Mouse (Mus musculus): Measurements from ENCODE around the gene Tesc. TPM values are rescaled to one million over a fixed set of nuclear protein-coding genes. Genes with fewer than 3 reads are reported as not detected.

Tesc gene
- total and polyA plus RNA-seq, 2 experiments from 2014 or later: 17.6 to 20.7 TPM

DNA sequence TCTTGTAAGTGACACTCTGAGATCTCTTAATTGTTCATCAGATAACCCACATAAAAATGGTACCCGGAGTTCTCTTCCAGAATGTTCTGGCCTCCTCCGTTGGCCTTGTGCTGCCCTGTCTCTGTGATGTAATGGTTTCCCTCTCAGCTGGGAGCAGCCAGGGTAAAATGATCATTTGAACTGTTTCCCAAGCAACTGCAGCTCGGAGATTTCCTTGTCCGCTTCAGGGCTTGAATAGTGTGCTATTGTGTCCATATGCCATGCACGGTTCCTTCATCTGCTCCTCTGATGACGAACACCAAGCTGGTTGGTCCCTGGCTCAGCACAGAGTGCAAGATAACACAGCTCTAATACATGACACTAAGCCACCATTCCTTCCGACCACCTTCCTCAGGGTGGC, 15.7 kb upstream of the Tesc start:
- H3K4me1 ChIP-seq (ENCODE audit: control insufficient read depth, insufficient read depth): no peaks in the 10 kb centered on the region
- H3K9ac ChIP-seq (replicated peaks; ENCODE audit: low read depth, low read length): no peak overlapping the region
- ATAC-seq (ENCODE audit: insufficient read depth, low read depth) (no peak), DNase-seq (ENCODE audit: low spot score) (no peak)
- TF ChIP-seq EP300 (IDR thresholded peaks at IDR 0.05; ENCODE audit: low read depth) (no peak), CTCF (IDR thresholded peaks at IDR 0.05; ENCODE audit: low read depth) (no peak)
- WGBS: 73% methylated on average over 7 of the region's 7 CpGs
- H3K9me3 ChIP-seq (replicated peaks; ENCODE audit: control insufficient read depth, low read length): no peaks in the 10 kb centered on the region
- H3K4me3 ChIP-seq (ENCODE audit: low read depth, low read length): no peak overlapping the region
- no peaks in the 10 kb centered on the region for H3K27me3 ChIP-seq (ENCODE audit: control insufficient read depth, insufficient read depth, low read length)
- H3K36me3 ChIP-seq (replicated peaks; ENCODE audit: control insufficient read depth, insufficient read depth, low read length): peaks cover 25% of the 10 kb centered on the region
- no peak overlapping the region for H3K27ac ChIP-seq (ENCODE audit: low read depth)
- H3K4me2 ChIP-seq (ENCODE audit: low read depth, low read length): no peak overlapping the region

DNA sequence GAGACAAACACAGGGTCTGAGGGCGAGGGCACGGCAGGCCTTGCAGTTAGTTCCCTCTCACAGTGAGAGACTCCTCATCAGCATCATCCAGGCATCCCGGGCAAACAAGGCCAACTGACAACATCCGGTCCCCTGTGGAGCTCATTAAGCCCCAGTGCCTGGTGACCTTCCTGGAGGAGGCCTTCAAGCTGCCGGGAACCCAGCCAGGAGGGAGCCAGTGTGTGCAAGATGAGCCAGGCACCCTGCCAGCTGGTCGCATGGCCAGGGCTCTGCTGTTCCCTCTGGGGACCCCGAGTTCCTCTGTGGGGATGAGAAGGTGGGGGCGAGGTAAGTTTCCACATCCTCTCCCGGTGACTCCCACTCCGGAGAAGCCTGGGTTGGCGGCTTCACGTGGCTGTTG, 12.5 kb upstream of the Tesc start:
- H3K27ac ChIP-seq (ENCODE audit: low read depth): no peak overlapping the region
- no peaks in the 10 kb centered on the region for H3K9me3 ChIP-seq (replicated peaks; ENCODE audit: control insufficient read depth, low read length)
- H3K4me2 ChIP-seq (ENCODE audit: low read depth, low read length): no peak overlapping the region
- peak; percentile 50; the same call in 1 of the 2 replicates for ATAC-seq (ENCODE audit: insufficient read depth, low read depth)
- H3K27me3 ChIP-seq (ENCODE audit: control insufficient read depth, insufficient read depth, low read length): peaks cover 7% of the 10 kb centered on the region; the same call in 1 of the 2 replicates
- no peaks in the 10 kb centered on the region for H3K4me1 ChIP-seq (ENCODE audit: control insufficient read depth, insufficient read depth)
- DNase-seq (ENCODE audit: low spot score): peak; percentile 22
- 25% methylated on average over 12 of the region's 12 CpGs for WGBS
- H3K36me3 ChIP-seq (replicated peaks; ENCODE audit: control insufficient read depth, insufficient read depth, low read length): no peaks in the 10 kb centered on the region
- no peak overlapping the region for H3K4me3 ChIP-seq (ENCODE audit: low read depth, low read length)
- TF ChIP-seq EP300 (IDR thresholded peaks at IDR 0.05; ENCODE audit: low read depth) (no peak), CTCF (IDR thresholded peaks at IDR 0.05; ENCODE audit: low read depth) (no peak)
- H3K9ac ChIP-seq (replicated peaks; ENCODE audit: low read depth, low read length): no peak overlapping the region

DNA sequence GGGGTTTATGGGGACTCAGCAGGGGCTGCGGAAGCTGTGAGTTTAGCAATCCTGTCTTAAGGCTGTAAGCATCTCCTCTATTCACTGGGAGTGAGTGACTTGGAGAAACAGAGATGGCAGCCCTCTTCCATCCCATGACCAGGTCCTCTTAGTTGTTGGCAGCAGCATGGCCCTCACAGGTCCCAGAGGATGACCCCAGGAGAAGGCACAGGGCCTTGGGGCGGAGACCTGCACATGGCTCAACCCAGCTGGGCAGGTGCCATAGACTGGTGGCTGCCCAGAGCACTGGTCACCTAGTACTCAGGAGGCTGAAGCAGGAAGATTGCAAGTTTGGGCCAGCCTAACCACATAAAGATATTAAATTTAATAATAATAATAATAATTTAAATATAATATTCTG, 11.9 kb upstream of the Tesc start:
- H3K27ac ChIP-seq (ENCODE audit: low read depth): no peak overlapping the region
- H3K4me2 ChIP-seq (ENCODE audit: low read depth, low read length): no peak overlapping the region
- H3K4me3 ChIP-seq (ENCODE audit: low read depth, low read length): no peak overlapping the region
- no peak for ATAC-seq (ENCODE audit: insufficient read depth, low read depth)
- WGBS: 93% methylated on average over 2 of the region's 2 CpGs
- H3K36me3 ChIP-seq (replicated peaks; ENCODE audit: control insufficient read depth, insufficient read depth, low read length): no peaks in the 10 kb centered on the region
- H3K27me3 ChIP-seq (ENCODE audit: control insufficient read depth, insufficient read depth, low read length): peaks cover 7% of the 10 kb centered on the region; the same call in 1 of the 2 replicates
- H3K9ac ChIP-seq (replicated peaks; ENCODE audit: low read depth, low read length): no peak overlapping the region
- no peak for TF ChIP-seq CTCF (IDR thresholded peaks at IDR 0.05; ENCODE audit: low read depth)
- no peak for TF ChIP-seq EP300 (IDR thresholded peaks at IDR 0.05; ENCODE audit: low read depth)
- no peaks in the 10 kb centered on the region for H3K4me1 ChIP-seq (ENCODE audit: control insufficient read depth, insufficient read depth)
- no peaks in the 10 kb centered on the region for H3K9me3 ChIP-seq (replicated peaks; ENCODE audit: control insufficient read depth, low read length)
- DNase-seq (ENCODE audit: low spot score): no peak

DNA sequence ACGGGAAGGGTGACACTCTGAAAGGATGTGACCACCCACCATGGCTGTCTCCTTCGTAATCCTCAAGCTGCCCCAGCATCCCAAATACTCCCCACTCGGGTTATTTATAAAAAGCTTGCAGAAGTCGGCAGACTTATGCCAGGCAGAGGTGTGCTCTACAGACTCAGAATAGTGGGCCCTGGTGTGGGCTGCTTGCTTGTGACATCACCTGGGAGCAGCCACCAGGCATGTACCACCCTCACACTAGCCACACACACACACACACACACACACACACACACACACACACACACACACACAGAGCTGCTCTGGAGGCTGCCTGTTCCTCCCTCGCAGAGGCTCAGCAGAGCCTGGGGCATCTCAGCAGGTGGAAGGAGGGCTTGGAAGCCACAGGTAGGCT, 10.0 kb upstream of the Tesc start:
- Histone ChIP-seq H3K36me3 (replicated peaks; ENCODE audit: control insufficient read depth, insufficient read depth, low read length) (no peaks in the 10 kb centered on the region), H3K9me3 (replicated peaks; ENCODE audit: control insufficient read depth, low read length) (no peaks in the 10 kb centered on the region), H3K9ac (replicated peaks; ENCODE audit: low read depth, low read length) (no peak overlapping the region), H3K27ac (ENCODE audit: low read depth) (no peak overlapping the region), H3K4me3 (ENCODE audit: low read depth, low read length) (no peak overlapping the region), H3K4me2 (ENCODE audit: low read depth, low read length) (no peak overlapping the region), H3K27me3 (ENCODE audit: control insufficient read depth, insufficient read depth, low read length) (peaks cover 7% of the 10 kb centered on the region; the same call in 1 of the 2 replicates), H3K4me1 (ENCODE audit: control insufficient read depth, insufficient read depth) (no peaks in the 10 kb centered on the region)
- DNase-seq (ENCODE audit: low spot score): no peak
- TF ChIP-seq EP300 (IDR thresholded peaks at IDR 0.05; ENCODE audit: low read depth) (no peak), CTCF (IDR thresholded peaks at IDR 0.05; ENCODE audit: low read depth) (no peak)
- WGBS: 60% methylated on average over 5 of the region's 5 CpGs
- ATAC-seq (ENCODE audit: insufficient read depth, low read depth): no peak

DNA sequence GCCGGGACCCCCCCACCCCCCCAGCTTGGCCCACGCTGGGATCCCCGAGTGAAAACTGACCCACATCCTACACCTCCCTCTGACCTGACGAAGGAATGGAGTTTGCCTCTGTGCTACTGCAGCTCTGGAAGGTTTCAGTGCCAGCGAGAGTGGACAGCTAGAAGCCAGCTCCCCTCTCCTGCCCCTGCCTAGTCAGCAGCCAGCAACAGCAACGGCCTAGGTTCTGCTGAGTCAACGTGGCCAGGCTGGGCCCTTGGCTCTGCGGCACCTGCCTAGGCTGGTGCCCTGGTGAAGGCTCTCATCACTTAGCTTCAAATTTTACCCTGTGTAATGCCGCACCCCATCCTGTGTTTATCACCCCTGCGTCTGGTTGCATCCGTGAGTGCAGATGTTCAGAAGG, 7.6 kb upstream of the Tesc start:
- H3K9me3 ChIP-seq (replicated peaks; ENCODE audit: control insufficient read depth, low read length): no peaks in the 10 kb centered on the region
- no peak for DNase-seq (ENCODE audit: low spot score)
- TF ChIP-seq EP300 (IDR thresholded peaks at IDR 0.05; ENCODE audit: low read depth) (no peak), CTCF (IDR thresholded peaks at IDR 0.05; ENCODE audit: low read depth) (no peak)
- H3K27me3 ChIP-seq (ENCODE audit: control insufficient read depth, insufficient read depth, low read length): peaks cover 7% of the 10 kb centered on the region; the same call in 1 of the 2 replicates
- no peak for ATAC-seq (ENCODE audit: insufficient read depth, low read depth)
- H3K4me1 ChIP-seq (ENCODE audit: control insufficient read depth, insufficient read depth): 0 out of 2 replicates have a peak, but pooled peaks cover 3% of the 10 kb centered on the region
- no peak overlapping the region for H3K9ac ChIP-seq (replicated peaks; ENCODE audit: low read depth, low read length)
- no peak overlapping the region for H3K4me3 ChIP-seq (ENCODE audit: low read depth, low read length)
- 57% methylated on average over 11 of the region's 11 CpGs for WGBS
- no peak overlapping the region for H3K4me2 ChIP-seq (ENCODE audit: low read depth, low read length)
- no peaks in the 10 kb centered on the region for H3K36me3 ChIP-seq (replicated peaks; ENCODE audit: control insufficient read depth, insufficient read depth, low read length)
- no peak overlapping the region for H3K27ac ChIP-seq (ENCODE audit: low read depth)

DNA sequence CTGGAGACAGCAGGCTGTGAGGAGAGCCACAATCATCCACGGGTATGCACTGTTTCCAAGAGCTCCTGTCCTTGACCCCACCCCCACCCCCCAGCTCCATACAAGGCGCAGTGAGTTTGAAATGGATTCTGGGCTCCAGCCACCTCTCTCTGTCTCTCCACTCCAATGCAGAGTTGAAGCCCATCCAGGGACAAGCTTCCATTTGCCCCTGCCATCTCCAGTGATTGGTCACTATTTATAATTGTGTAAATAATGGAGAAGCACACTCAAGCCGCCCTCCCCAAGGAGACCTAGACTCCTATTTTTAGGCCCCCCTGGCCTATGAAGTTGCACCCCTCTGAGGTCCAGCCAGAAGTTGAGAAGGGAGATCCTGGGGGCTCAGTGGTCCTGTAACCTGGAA, 4.5 kb upstream of the Tesc start:
- H3K27ac ChIP-seq (ENCODE audit: low read depth): no peak overlapping the region
- DNase-seq (ENCODE audit: low spot score) (peak; percentile 19), ATAC-seq (ENCODE audit: insufficient read depth, low read depth) (peak; percentile 42)
- no peaks in the 10 kb centered on the region for H3K36me3 ChIP-seq (replicated peaks; ENCODE audit: control insufficient read depth, insufficient read depth, low read length)
- H3K9me3 ChIP-seq (replicated peaks; ENCODE audit: control insufficient read depth, low read length): no peaks in the 10 kb centered on the region
- peaks cover 27% of the 10 kb centered on the region for H3K27me3 ChIP-seq (ENCODE audit: control insufficient read depth, insufficient read depth, low read length)
- H3K9ac ChIP-seq (replicated peaks; ENCODE audit: low read depth, low read length): no peak overlapping the region
- no peak for TF ChIP-seq EP300 (IDR thresholded peaks at IDR 0.05; ENCODE audit: low read depth)
- TF ChIP-seq CTCF (IDR thresholded peaks at IDR 0.05; ENCODE audit: low read depth): no peak
- no peak overlapping the region for H3K4me3 ChIP-seq (ENCODE audit: low read depth, low read length)
- 25% methylated on average over 3 of the region's 3 CpGs for WGBS
- no peak overlapping the region for H3K4me2 ChIP-seq (ENCODE audit: low read depth, low read length)
- H3K4me1 ChIP-seq (ENCODE audit: control insufficient read depth, insufficient read depth): peaks cover 18% of the 10 kb centered on the region; the same call in 1 of the 2 replicates
